Mouse (Mus musculus) leukemia stem cell, adult 10-12 weeks (primary cell): Measurements from ENCODE around the gene Olfr843. TPM values are rescaled to one million over a fixed set of nuclear protein-coding genes. Genes with fewer than 3 reads are reported as not detected.

Source experiments
- polyA plus RNA-seq: library from polyadenylated mRNA; stranded (reverse); fragments of >175 nt; gene quantifications from 2 replicates; pipeline ENCODE4 v1.2.3, GENCODE M21; 2012; ENCODE audit warnings: low replicate concordance

Olfr843 gene
- not detected in 2 replicates for polyA plus RNA-seq

GRCm38 (mm10) chr9:19251887-19252286, at the start of gene Olfr843:
Gene Olfr843 (minus strand): TSS chr9:19251987.

Other genes starting within 250 kb of the Olfr843 start
- gene Olfr835, start 219.3 kb downstream of the Olfr843 start, polyA plus RNA-seq, result not detected in 2 replicates
- not detected in 2 replicates for gene Olfr836, start 131.6 kb downstream of the Olfr843 start, polyA plus RNA-seq
- gene Olfr837, start 115.7 kb downstream of the Olfr843 start, polyA plus RNA-seq, result not detected in 2 replicates
- not detected in 2 replicates for gene Olfr839-ps1, start 74.7 kb downstream of the Olfr843 start, polyA plus RNA-seq
- gene Olfr844, start 64.4 kb upstream of the Olfr843 start, polyA plus RNA-seq, result not detected in 2 replicates
- not detected in 2 replicates for gene Olfr845, start 84.5 kb upstream of the Olfr843 start, polyA plus RNA-seq
- not detected in 2 replicates for gene Olfr846, start 112.0 kb upstream of the Olfr843 start, polyA plus RNA-seq
- not detected in 2 replicates for gene Olfr847, start 126.7 kb upstream of the Olfr843 start, polyA plus RNA-seq
- not detected in 2 replicates for gene Olfr849, start 188.3 kb upstream of the Olfr843 start, polyA plus RNA-seq
- gene Olfr850, start 226.3 kb upstream of the Olfr843 start, polyA plus RNA-seq, result not detected in 2 replicates
- gene Olfr851, start 241.3 kb upstream of the Olfr843 start, polyA plus RNA-seq, result 0.03 TPM in 1 of 2 replicates, not detected in the other